Mouse (Mus musculus) liver, embryonic 16.5 days (tissue): ENCODE measurements around the gene Fnbp1. TPM values are rescaled to one million over a fixed set of nuclear protein-coding genes. Genes with fewer than 3 reads are reported as not detected.

Source experiments
- ATAC-seq: fragments of 200-750 bp; cut with Nextera tagmentation; 2 replicates; pipeline ENCODE4 v1.8.0; 2017; ENCODE audit warnings: low read depth, mild to moderate bottlenecking, moderate number of reproducible peaks, moderate library complexity
- H3K27ac ChIP-seq: fragments of 300-500 bp; sonication (generic); 2 replicates; pipeline ENCODE4 v1.5.1; 2014; ENCODE audit warnings: mild to moderate bottlenecking, low read length
- H3K27me3 ChIP-seq: fragments of 300-500 bp; sonication (generic); 2 replicates; pipeline ENCODE4 v1.6.1; 2014; ENCODE audit warnings: low read depth, low read length, mixed read lengths; ENCODE audit not compliant: control insufficient read depth, insufficient read depth
- H3K36me3 ChIP-seq: fragments of 300-500 bp; sonication (generic); 2 replicates; pipeline ENCODE4 v1.6.1; 2014; ENCODE audit warnings: mild to moderate bottlenecking; ENCODE audit not compliant: control insufficient read depth, insufficient read depth
- H3K4me1 ChIP-seq: fragments of 300-500 bp; sonication (generic); 2 replicates; pipeline ENCODE4 v1.6.1; 2014; ENCODE audit warnings: low read depth, low read length, mixed read lengths; ENCODE audit not compliant: control insufficient read depth
- H3K4me2 ChIP-seq: fragments of 300-500 bp; sonication (generic); 2 replicates; pipeline ENCODE4 v1.6.1; 2014; ENCODE audit warnings: low read depth, low read length, mixed read lengths
- H3K4me3 ChIP-seq: fragments of 300-500 bp; sonication (generic); 2 replicates; pipeline ENCODE4 v1.5.1; 2014; ENCODE audit warnings: low read depth, mild to moderate bottlenecking, low read length
- H3K9ac ChIP-seq: fragments of 300-500 bp; sonication (generic); 2 replicates; pipeline ENCODE4 v1.6.1; 2014; ENCODE audit warnings: low read depth, low read length
- H3K9me3 ChIP-seq: fragments of 300-500 bp; sonication (generic); replicated peaks from 2 replicates; pipeline ENCODE4 v1.6.1; 2016; ENCODE audit warnings: low read length; ENCODE audit not compliant: control insufficient read depth
- WGBS: fragments of 180-500 bp; shearing (Covaris S2); extraction: QIAGEN DNeasy Blood & Tissue Kit; methylation state at CpG from one replicate; pipeline ENCODE4 v1.1.7; 2014; ENCODE audit not compliant: insufficient replicate concordance; 5-methylcytosine and 5-hydroxymethylcytosine counted together
- polyA plus RNA-seq: library from polyadenylated mRNA; unstranded; fragments of >200 nt; fragmentation: Nextera tagmentation; extraction: Ambion mirVana; gene quantifications from 2 replicates; pipeline ENCODE4 v1.2.1, GENCODE M21; 2015

Fnbp1 gene
- polyA plus RNA-seq, 1 experiment from 2014 or later = 5.9 TPM

GRCm38 (mm10) chr2:31077574-31077973 is 64.2 kb downstream of the Fnbp1 start:
- Histone ChIP-seq H3K4me3 (no peak overlapping the region), H3K36me3 (no peaks in the 10 kb centered on the region), H3K9me3 (no peaks in the 10 kb centered on the region), H3K9ac (no peak overlapping the region), H3K4me1 (peaks cover 8% of the 10 kb centered on the region), H3K27me3 (no peaks in the 10 kb centered on the region), H3K27ac (no peak overlapping the region), H3K4me2 (no peak overlapping the region)
- ATAC-seq = no peak
- 72% methylated on average over 5 of the region's 5 CpGs for WGBS

- Histone ChIP-seq H3K27me3 (no peaks in the 10 kb centered on the region), H3K36me3 (no peaks in the 10 kb centered on the region), H3K27ac (no peak overlapping the region), H3K4me3 (no peak overlapping the region), H3K9me3 (no peaks in the 10 kb centered on the region), H3K9ac (no peak overlapping the region), H3K4me2 (no peak overlapping the region), H3K4me1 (peaks cover 5% of the 10 kb centered on the region; the same call in 1 of the 2 replicates)
- ATAC-seq = no peak
- WGBS = 73% methylated on average over 16 of the region's 16 CpGs
Measured at GRCm38 (mm10) chr2:31076351-31077140, 65.3 kb downstream of the Fnbp1 start.

- Histone ChIP-seq H3K27ac (no peak overlapping the region), H3K36me3 (no peaks in the 10 kb centered on the region), H3K27me3 (no peaks in the 10 kb centered on the region), H3K4me2 (no peak overlapping the region), H3K9ac (no peak overlapping the region), H3K9me3 (no peaks in the 10 kb centered on the region), H3K4me1 (0 out of 2 replicates have a peak, but pooled peaks cover under 1% of the 10 kb centered on the region), H3K4me3 (no peak overlapping the region)
- WGBS = 71% methylated on average over 7 of the region's 7 CpGs
- no peak for ATAC-seq
Measured at GRCm38 (mm10) chr2:31075836-31076235, 66.0 kb downstream of the Fnbp1 start.

GRCm38 (mm10) chr2:31075168-31075567 is 66.6 kb downstream of the Fnbp1 start:
- Histone ChIP-seq H3K36me3 (no peaks in the 10 kb centered on the region), H3K27ac (no peak overlapping the region)
- 50% methylated on average over 2 of the region's 2 CpGs for WGBS

GRCm38 (mm10) chr2:31069506-31069905 is 72.3 kb downstream of the Fnbp1 start:
- Histone ChIP-seq H3K36me3 (no peaks in the 10 kb centered on the region), H3K27me3 (no peaks in the 10 kb centered on the region), H3K4me2 (no peak overlapping the region), H3K9ac (no peak overlapping the region), H3K27ac (no peak overlapping the region), H3K4me1 (no peaks in the 10 kb centered on the region), H3K4me3 (no peak overlapping the region), H3K9me3 (no peaks in the 10 kb centered on the region)
- WGBS = 81% methylated on average over 7 of the region's 7 CpGs
- ATAC-seq = no peak

More at GRCm38 (mm10) chr2:31075168-31075567, 66.6 kb downstream of the Fnbp1 start:
- no peaks in the 10 kb centered on the region for H3K9me3 ChIP-seq
- H3K4me2 ChIP-seq = no peak overlapping the region
- H3K9ac ChIP-seq = no peak overlapping the region
- no peaks in the 10 kb centered on the region for H3K4me1 ChIP-seq
- H3K27me3 ChIP-seq = no peaks in the 10 kb centered on the region
- no peak for ATAC-seq
- no peak overlapping the region for H3K4me3 ChIP-seq

GRCm38 (mm10) chr2:31069114-31069445 is 72.7 kb downstream of the Fnbp1 start:
- no peak for ATAC-seq
- no peak overlapping the region for H3K4me3 ChIP-seq
- H3K27ac ChIP-seq = no peak overlapping the region
- no peaks in the 10 kb centered on the region for H3K36me3 ChIP-seq
- H3K4me1 ChIP-seq = no peaks in the 10 kb centered on the region
- H3K4me2 ChIP-seq = no peak overlapping the region
- 76% methylated on average over 4 of the region's 4 CpGs for WGBS
- H3K9me3 ChIP-seq = no peaks in the 10 kb centered on the region
- no peak overlapping the region for H3K9ac ChIP-seq
- no peaks in the 10 kb centered on the region for H3K27me3 ChIP-seq

- H3K27ac ChIP-seq = no peak overlapping the region
Measured at GRCm38 (mm10) chr2:31068246-31069113, 73.3 kb downstream of the Fnbp1 start.

GRCm38 (mm10) chr2:31067696-31068245 is 74.0 kb downstream of the Fnbp1 start:
- Histone ChIP-seq H3K4me2 (no peak overlapping the region), H3K36me3 (no peaks in the 10 kb centered on the region), H3K9me3 (no peaks in the 10 kb centered on the region), H3K27me3 (no peaks in the 10 kb centered on the region), H3K27ac (no peak overlapping the region), H3K4me1 (no peaks in the 10 kb centered on the region), H3K9ac (no peak overlapping the region), H3K4me3 (no peak overlapping the region)
- 60% methylated on average over 7 of the region's 7 CpGs for WGBS
- no peak for ATAC-seq

More at GRCm38 (mm10) chr2:31068246-31069113, 73.3 kb downstream of the Fnbp1 start:
- no peaks in the 10 kb centered on the region for H3K27me3 ChIP-seq
- no peak overlapping the region for H3K4me2 ChIP-seq
- no peak overlapping the region for H3K9ac ChIP-seq
- H3K4me1 ChIP-seq = no peaks in the 10 kb centered on the region
- 48% methylated on average over 13 of the region's 13 CpGs for WGBS
- no peak for ATAC-seq
- H3K4me3 ChIP-seq = no peak overlapping the region
- H3K9me3 ChIP-seq = no peaks in the 10 kb centered on the region
- H3K36me3 ChIP-seq = no peaks in the 10 kb centered on the region
